Mouse (Mus musculus) T-helper 1 cell (primary cell): ENCODE data around the gene Zfp777.

Experiments used
- in situ Hi-C: fragments of 300-600 bp; cut with MboI, MseI; formaldehyde crosslinking; loops from one replicate; pipeline ENCODE4 v1.15.1; 2025; ENCODE audit warnings: high pct_unique_total_duplicates

The Zfp777 gene

DNA sequence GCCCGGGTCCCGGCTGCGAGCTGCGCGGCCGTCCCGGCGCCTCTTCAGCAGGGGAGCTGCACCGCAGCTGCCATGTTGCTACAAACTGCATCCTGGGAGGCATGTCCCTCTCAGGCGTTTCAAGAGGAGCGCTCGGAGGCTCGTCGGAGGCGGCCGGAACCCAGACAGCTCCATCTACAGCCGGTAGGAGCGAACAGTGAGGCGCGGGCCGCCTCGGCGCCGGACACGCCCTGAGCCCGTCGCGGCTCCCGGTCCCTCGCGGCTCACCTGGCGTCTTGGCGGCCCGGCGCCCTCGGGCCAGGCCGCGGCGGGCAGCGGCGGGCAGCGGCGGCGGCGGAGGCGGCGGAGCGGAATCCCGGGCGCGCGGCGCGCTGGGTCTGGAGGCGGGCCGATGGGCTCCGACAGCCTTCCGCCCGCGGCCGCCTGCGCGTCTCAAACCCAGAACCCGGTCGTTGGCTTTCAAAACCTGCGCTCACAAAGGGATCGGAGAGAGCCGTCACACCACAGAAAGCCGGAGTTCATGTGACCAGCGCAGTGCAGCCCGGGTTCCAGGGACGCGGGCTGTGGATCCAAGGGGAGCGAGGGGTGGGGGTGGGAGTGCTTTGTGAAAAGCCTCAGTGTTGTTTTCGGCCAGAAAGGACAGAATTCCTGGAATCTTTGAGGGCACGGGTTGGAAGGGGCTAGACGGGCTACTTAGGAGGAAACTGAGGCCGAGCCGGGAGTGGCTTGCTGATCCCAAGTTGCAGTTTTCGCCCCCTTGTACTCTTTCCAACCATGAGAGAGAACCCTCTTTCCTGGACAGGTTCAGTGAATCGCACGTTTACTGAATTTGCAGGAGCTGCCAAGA lies at the start of gene Zfp777:
TSS of gene Zfp777 (minus strand) at position 486 of the 847 bp plus-strand sequence.
- in situ Hi-C loops, result loop anchor here (10.0 kb wide), 2 partner anchors 364 to 394 kb away; no protein-coding TSS in a partner anchor

DNA sequence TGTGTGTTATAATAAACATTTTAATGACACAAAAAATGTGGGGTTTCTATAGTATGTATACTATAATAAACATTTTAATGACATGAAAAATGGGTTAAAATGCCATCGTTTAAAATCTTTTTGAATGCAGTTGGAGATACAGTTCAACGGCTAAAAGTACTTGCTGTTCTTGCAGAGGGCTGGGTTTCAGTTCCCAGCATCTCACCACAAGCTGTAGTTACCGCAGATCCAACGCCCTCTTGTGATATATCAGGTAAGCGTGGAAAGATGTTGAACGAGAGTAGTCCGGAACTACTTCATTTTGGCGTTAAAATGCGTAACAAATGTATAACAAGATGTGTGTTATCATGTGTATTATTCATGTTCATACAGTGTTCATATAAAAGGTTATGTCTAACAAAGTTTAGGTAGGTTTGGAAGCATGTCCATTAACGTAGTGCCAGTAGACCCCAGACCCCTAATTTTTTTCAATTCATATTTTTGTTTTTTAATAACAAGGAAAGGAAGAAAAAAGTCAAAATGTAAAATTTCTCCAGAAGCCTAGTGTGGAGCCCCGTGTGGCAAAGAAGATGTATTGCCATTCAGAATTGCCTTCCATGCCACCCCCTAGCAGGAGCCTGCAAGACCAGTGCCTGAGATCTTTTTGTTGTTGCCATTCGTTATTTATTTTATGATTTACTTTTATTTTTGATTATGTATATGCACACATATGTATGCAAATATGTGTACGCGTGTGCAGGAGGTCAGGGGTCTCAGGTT lies 38.4 kb upstream of the Zfp777 start:
- in situ Hi-C loops, result no loop called here

DNA sequence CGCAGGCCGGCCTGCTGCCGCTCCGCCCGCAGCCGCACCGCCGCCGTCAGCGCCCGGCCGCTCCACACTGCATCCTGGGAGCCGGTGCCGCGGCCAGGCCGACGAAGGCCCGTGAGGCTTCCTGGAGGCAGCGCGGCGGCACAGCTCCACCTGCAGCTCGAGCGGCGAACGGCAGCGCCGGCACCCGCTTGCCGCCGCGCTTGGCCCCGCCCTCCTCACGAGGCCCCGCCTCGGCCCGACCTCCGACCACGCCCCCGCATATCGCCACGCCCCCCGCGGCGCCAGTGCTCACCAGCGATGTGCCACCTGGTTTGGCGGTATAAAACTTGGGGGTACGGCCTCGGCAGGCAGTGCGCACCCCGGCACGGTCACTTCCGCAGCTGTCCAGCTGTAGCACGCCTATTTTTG lies 37.8 kb upstream of the Zfp777 start, which contains the start of gene Zfp746:
TSS of gene Zfp746 (minus strand) at position 123 of the 408 bp plus-strand sequence.
- in situ Hi-C loops, result no loop called here

DNA sequence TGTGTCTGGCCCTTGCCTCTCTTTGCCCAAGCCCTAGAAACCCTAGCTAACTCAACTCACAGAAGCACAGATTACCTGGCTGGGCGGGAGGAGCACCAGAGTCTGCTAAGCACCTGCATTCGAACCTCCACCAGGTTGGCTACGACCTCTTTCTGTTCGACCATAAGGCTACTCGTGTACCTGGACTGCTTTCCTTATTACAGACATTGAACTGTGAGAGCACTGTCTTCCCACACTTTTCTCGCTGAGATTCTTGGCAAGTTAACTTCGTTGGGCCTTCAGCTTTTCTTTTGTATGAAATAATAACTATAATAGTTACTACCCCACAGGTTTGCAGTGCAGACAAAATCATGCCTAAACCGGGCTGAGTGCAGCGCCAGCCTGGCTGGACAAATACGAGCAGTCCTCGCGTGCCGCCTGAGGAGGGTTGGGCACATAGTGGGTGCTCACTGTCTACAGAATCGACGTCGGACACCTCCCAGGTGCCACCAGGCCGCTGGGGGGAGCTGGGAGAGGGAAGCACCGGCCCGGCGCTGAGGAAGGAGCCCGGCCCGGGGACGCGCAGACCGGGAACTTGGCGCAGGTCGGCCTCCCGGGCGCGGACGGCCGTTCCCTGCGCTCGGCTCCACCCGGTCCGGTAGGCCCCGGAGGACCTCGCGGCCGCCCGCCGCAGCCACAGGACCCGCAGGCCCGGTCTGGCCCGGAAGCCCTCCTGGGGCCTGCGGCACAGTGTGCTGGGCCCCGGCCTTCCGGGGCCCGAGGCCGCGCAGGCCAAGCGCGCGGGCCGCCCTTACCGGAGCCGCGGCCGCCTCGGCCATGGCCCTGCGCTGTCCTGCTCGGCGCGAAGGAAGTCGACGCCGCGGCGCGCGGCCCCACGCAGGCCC lies 37.1 kb upstream of the Zfp777 start:
- in situ Hi-C loops, result no loop called here

DNA sequence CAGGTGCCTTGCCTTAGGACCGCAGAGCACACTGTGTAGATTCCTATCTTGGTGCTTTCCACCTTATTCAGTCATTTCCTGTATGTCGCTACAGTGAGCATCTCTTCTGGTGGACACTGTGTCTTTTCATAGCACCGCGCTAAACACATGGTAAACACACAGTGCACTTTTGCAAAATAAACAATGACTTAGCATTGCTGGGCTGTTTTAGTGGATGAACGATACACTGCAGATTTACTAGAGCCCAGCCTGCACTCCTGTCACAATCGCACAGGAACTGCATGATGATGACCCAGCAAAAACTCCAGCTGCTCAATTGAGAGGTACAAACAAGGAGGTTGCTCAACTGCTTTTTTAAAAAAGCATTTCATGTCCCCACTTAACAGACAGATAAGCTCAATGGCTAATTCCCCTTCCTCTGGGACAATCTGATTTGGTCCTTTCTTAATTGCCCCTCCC lies 35.1 kb upstream of the Zfp777 start:
- in situ Hi-C loops, result no loop called here

DNA sequence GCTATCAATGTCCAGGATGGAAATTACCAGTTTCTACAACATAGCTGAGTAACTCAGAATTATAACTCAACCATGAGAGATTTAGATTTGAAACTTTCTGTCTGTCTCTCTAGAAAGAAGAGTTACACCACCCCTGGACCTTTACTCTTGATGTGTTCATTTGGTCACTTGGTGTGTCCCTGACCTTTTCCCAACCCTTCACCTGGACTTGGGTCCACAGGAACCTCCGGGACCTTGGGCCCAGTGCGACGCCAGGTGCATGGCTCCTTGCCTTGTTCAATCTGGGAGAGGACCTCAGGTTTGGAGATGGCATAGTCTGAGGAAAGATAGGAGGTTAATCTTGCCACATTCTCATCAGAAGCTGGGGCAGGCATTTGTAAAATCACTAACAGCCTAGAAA lies 33.2 kb upstream of the Zfp777 start:
- in situ Hi-C loops, result no loop called here

DNA sequence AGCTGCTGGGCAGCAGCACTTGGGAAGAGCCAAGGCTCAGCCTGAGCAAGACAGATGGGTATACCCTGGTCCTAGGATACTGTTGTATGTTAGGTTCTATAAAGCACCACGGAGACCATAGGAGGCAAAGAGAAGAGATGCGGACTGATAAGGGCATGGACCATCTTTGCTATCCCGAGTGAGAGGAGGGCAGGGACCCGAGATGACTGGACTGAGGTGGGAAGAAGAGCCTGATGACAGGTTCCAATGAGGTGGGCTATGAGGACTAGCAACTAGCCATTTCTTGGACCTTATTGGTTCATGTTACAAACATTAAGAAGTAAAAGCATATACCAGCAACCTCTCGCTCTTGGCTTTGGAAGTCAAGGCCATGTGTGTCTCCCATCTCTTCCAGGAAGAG lies 32.3 kb upstream of the Zfp777 start:
- in situ Hi-C loops, result no loop called here

DNA sequence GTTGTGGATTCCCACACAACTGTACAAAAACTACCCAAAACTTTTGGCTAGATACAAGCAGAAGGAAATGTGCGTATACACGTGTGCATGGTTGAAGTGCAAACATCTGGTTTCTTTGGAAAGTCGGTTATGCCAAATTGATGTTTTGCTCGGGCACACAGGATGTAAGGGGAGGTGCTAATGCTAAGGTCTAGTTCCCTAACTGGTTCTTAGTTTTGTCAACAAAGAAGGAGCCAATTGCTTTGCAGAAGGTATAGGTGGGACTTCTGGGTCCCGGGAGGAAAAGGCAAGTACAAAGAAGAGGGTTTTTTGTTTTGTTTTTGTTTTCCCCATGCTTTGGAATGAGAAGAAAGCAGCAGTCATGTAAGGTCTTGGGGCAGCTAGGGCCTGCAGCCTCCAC lies 24.6 kb upstream of the Zfp777 start:
- in situ Hi-C loops, result no loop called here

DNA sequence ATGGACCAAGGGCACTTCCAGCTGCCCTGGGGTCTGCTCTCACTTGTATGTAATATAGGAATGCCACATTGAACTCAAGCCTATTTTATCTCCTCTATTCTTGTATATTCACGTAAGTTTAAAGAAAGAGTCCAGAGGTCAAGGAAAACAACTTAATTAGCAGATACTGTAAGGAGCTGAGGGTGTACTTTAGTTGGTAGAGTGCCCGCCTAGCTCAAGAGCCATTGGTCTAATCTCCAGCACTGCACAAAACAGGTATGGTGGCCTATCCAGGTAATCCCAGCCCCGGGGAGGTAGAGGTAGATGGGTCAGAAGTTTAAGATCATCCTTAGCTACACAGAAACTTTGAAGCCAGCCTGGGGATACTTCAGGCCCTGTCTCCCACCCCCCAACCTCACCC lies 18.8 kb upstream of the Zfp777 start:
- in situ Hi-C loops, result no loop called here

DNA sequence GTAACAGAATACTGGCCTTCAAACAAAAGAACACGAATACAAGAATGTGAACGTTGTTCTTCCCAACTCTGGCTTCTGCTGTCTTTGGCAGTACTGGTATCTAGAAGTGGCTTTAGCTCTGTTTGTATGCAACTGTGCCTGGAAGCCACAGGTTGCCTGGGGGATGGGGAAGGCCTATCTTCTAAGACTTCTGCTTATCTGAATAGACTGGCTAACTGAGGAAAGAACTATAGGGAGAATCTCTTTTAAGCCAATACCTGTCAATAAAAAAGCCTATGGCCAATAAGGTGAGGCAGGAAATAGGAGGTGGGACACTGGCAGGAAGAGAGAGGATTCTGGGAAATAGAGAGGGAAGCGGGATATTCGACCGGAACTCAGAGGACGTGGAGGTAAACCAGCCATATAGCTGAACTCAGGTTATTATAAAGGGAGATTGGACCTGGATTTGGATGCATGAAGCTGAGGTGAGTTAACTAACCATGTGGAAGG lies 16.9 kb upstream of the Zfp777 start:
- in situ Hi-C loops, result no loop called here

DNA sequence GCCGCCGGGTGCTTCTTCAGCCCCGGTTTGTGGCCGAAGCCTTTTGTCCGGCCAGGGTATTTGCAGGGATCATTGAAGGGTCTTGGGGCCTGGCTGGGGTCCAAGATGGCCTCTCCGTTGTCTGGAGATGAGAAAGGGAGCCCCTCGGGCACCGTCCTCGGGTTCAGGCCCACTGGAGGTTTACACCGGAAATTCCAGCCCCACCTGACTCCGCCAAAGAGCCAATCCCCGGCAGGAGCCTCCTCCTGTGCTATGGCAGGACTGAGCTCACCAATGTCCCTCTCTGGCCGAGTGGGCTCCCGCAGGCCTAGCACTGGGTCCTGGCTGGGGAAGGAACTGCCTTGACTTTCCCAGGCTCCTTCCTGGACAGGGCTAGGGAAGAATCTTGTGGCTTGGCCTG lies 15.7 kb upstream of the Zfp777 start:
- in situ Hi-C loops, result no loop called here

DNA sequence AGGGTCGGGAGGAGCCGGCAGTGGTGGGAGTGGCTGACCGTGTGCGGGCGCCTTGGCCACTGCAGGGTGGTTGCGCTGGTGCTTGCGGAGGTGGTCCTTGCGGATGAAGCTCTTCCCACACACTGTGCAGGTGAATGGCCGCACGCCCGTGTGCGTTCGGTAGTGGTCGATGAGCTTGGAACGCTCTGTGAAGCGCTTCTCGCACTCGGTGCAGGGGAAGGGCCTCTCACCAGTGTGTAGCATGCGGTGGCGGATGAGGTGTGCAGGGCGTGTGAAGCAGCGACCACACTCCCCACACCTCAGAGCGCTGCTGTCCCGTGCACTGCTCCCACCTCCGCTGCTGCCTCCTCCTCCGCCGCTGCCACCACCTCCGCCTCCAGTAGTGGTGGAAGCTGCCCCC lies 15.2 kb upstream of the Zfp777 start:
- in situ Hi-C loops, result no loop called here

DNA sequence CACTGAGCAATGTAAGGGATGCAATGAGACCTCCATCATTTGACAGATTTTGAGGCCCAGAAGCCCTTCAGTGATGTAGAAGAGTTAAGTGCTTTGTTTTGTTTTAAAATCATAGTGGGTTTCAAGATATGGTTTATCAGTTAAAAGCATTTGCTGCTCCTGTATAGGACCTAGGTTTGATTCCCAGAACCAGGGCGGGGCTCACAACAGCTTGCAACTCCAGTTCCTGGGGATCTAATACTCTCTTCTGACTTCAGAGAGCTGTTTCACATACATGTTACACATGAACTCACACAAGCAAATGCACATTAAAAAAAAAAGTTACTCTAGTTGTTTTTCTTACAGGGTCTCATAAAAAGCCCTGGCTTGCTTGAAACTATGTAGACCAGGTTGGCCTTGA lies 12.2 kb upstream of the Zfp777 start:
- in situ Hi-C loops, result no loop called here

DNA sequence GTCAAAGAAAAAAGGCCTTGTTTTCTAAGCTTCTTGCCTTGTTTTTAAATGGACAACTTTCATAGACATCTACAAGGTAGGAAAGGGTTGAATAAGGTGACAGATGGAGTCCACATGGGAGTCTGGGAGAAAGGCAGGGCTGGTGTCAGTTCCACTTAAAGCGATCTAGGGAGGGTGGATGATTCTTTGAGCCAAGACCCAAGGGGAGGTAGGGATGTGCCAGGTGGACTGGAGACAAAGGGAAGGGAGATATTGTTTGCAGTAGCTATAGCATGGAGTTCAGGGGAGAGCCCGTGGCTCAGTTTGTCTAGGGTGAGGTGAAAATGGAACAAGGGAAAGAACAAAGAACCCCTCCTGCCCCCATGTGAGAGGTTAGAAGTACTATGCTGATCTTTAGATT lies 11.7 kb upstream of the Zfp777 start:
- in situ Hi-C loops, result no loop called here

DNA sequence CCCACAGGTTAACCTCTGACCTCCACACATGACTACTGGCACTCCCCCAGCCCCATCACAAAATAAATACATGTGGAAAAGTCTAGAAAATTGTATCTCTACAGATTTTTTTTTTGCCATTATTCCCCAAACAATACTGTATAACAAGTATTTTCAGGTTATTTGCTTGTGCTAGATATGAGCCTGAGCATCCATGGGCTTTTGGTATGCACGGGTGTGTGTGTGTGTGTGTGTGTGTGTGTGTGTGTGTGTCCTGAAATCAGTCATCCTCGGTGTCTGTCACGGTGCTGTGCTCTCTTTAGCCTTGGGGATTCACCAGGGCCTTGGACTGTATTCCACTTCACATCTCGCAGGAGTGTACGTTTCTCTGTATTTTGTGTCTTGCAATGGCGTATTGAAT lies 3.4 kb upstream of the Zfp777 start:
- in situ Hi-C loops, result no loop called here

DNA sequence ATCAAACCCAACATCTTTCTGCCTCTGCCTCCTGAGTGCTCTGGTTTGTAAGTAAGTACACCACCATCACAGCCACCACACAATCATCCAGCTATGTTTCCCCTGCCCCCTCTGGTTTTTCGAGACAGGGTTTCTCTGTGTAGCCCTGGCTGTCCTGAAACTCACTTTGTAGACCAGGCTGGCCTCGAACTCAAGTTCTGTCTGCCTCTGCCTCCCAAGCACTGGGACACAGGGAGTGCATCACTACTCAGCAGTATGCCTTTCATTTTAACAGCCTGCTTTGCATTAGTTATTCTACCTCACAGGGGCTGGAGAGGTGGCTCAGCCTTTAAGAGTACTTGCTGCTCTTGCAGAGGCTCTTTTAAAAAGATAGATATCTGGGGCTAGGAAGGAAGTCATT lies 3.0 kb upstream of the Zfp777 start:
- in situ Hi-C loops, result no loop called here

DNA sequence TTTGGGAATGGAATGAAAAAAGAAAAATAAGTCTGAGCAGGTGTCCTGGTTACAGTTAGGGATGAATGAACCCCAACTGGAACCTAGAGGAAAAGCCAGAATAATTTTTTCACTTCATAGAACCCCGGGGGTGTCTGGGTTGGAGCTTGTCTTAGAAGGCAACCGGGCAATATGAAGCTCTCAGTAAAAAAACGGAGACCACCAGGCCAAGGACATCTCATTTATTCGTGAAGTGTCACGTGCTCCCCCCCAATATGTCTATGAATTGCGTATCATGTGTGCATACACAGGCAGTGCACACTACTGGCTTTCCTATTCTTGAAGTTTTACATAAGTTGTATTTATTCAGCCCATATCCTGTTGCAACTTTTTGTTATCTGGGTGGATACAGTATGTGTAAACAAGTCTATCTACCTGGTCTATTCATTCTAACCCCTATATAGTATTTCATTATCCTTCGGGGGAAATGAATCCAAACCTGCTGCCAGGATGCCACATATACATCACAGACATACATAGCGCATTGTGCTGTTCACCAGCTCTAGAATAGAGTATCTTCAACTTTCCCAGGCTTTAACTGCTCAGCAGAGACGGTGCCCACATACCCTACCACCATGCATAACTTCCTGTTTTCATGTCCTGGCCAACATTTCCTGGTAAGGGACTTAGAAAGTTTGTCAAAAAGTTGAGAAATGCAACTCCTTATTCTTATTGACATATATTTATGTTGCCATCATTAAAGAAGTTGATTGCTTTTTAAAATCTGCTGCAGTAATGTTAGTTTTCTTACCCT lies 758 bp upstream of the Zfp777 start:
- in situ Hi-C loops, result loop anchor here (10.0 kb wide), 2 partner anchors 365 to 395 kb away; no protein-coding TSS in a partner anchor

DNA sequence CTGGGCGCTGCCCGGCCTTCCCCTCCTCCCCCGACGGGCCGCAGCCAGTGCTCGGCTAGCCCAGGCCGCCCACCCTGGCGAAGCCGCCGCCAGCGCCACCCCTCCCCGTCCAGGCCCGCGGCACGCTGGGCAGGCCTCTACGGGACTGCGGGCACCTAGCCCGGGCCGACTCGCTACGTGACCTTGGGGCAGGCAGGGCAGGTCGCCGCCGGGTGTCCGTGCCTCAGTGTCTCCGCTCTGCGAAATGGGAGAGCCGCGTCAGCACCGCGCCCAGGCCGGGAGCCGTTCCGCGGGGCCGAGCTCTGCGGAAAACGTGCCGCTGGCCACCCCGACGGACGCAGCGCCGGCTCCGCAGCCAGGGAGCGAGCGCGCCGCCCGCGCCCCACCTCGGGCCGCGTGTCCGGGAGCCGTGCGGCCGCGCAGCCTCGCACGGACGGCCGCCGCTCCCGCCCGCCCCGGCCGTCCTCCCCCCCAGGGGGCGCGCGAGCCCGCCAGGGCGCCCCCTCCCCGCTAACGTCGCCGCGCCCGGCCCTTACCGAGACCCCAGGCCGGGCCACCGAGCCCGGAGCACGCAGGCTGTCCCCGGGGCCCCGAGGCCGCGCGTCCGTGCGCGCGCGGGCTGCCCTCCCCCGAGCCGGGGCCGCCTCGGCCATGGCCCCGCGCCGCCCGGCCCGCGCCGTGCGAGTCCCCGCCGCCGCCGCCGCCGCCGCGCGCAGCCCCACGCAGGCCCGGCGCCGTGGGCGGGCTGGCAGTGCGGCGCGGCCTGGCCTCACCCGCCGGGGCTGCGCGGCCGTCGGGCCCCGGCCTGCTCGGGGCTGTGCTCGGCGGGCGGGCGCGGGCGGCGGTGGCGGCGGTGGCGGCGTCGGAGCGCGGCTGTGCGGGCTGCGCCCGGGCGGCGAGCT lies 1.0 kb downstream of the Zfp777 start:
- in situ Hi-C loops, result loop anchor here (10.0 kb wide), 2 partner anchors 363 to 393 kb away; no protein-coding TSS in a partner anchor

DNA sequence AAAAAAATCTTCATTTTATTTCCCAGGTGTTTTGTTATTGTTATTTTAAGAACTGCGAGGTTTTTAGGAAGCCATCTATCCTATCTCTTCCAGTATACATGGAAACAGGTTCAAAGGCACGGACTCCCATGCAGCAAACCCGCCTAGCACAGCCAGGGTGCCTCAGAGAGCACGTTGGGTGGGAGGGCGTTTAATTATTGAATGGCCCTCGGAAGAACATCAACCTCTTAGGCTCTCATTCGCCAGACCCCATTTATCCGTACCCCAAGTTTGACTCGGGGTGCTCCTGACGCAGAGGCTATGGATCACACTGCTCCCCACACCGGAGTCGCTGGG lies 1.6 kb downstream of the Zfp777 start:
- in situ Hi-C loops, result loop anchor here (10.0 kb wide), 2 partner anchors 362 to 392 kb away; no protein-coding TSS in a partner anchor

DNA sequence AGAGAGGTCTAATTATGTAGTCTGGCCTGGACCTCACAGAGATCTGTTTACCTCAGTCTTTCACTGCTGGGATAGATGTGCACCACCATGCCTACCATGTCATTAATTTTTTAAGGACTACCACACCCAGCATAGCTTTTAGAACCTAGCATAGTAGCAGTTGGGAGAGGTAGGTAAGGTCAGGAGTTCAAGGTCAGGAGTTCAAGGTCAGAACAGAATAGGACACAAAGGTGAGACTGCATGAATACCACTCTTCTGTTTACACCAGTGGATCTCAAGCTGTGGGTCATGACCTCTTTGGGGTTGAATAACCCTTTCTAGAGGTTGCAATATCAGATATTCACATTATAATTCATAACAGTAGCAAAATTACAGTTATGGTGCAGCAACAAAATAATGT lies 16.1 kb downstream of the Zfp777 start:
- in situ Hi-C loops, result no loop called here
